Mouse (Mus musculus): ENCODE measurements around the gene Hist1h1b.

The Hist1h1b gene

DNA sequence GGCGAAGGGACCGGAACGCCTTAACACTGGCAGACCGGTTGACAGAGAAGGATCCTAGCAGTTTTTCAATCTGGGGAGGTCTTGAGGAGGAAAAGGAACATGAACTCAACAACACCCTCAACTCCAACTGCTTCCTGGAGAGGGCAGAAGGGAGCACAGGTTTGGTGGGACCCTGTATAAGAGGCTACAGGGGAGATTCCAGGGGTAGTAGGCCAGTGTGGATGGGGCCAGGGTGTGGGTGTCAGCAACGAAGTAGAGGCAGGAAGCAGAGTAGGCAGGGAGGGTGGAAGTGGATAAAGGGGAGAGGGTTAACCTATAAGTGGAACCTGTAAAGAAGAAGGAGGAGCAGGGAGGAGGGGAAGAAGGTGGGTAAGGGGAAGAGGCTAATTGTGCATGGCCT lies 47.0 kb downstream of the Hist1h1b start:
- DNase-seq (ENCODE audit: low spot score in 2 of 2): no peak
